Mouse (Mus musculus): Measurements from ENCODE around the gene Apol6. TPM values are rescaled to one million over a fixed set of nuclear protein-coding genes. Genes with fewer than 3 reads are reported as not detected.

Apol6 gene
- polyA plus RNA-seq, 1 experiment, result 0.39 TPM

DNA sequence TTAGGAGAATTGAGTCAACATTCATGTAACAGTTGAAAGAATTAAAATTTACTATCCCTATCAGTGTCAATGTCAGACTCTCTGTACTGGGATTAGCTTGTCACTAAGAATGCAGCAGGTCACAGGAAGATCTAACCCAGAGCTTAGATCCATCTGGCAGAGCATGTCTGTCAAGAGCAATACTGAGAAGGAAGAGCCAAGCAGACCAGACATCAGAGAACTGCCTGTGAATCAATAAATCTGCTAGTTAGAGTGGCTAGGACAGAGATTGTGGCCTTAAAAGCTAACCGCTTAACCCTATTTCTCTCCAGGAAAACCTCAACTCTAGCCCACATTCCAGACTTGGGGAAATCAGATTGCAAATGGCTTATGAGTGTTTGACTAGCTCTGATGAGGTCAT is 42.0 kb downstream of the Apol6 start:
- no peaks in the 10 kb centered on the region for H3K27me3 ChIP-seq (ENCODE audit: control insufficient read depth, insufficient read depth, low read length)
- no peak overlapping the region for H3K27ac ChIP-seq (ENCODE audit: insufficient read depth, low read depth, low read length)
- no peak overlapping the region for H3K4me3 ChIP-seq (ENCODE audit: low read depth, low read length)
- TF ChIP-seq POLR2A (IDR thresholded peaks at IDR 0.05; ENCODE audit: low read depth, low read length), result no peak
- TF ChIP-seq CTCF (IDR thresholded peaks at IDR 0.05; ENCODE audit: extremely low read depth, insufficient read length, insufficient replicate concordance, low read depth, low read length), result no peak
- WGBS, result 94% methylated on average over 1 of the region's 1 CpGs
- no peaks in the 10 kb centered on the region for H3K4me1 ChIP-seq (ENCODE audit: control insufficient read depth, insufficient read depth, insufficient read length, low read length)
- peaks cover 12% of the 10 kb centered on the region for H3K36me3 ChIP-seq (ENCODE audit: control insufficient read depth, insufficient read depth, low read length)

DNA sequence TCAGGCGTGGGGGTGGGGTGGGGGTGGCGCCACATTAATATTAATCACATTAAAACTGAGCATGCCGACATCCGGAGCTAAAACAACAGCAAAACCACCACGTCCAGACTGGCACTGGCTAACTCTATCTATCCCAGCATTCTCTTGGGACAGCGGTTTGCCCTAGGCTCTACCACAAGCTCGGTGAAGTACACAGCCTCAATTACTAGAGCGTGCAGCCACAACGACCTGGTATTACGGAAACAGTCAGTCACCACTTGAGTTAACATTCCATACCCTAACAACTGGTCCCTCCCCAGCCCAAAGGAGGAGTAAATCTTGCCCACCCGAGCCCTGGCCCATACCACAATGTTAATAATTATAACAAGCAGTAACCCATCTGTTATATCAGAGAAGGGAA is 44.7 kb downstream of the Apol6 start:
- no peak overlapping the region for H3K27ac ChIP-seq (ENCODE audit: insufficient read depth, low read depth, low read length)
- H3K4me3 ChIP-seq (ENCODE audit: low read depth, low read length), result no peak overlapping the region
- TF ChIP-seq POLR2A (IDR thresholded peaks at IDR 0.05; ENCODE audit: low read depth, low read length) (no peak), CTCF (IDR thresholded peaks at IDR 0.05; ENCODE audit: extremely low read depth, insufficient read length, insufficient replicate concordance, low read depth, low read length) (no peak)
- H3K27me3 ChIP-seq (ENCODE audit: control insufficient read depth, insufficient read depth, low read length), result no peaks in the 10 kb centered on the region
- WGBS, result 84% methylated on average over 11 of the region's 11 CpGs
- peaks cover 6% of the 10 kb centered on the region for H3K36me3 ChIP-seq (ENCODE audit: control insufficient read depth, insufficient read depth, low read length)
- H3K4me1 ChIP-seq (ENCODE audit: control insufficient read depth, insufficient read depth, insufficient read length, low read length), result no peaks in the 10 kb centered on the region

DNA sequence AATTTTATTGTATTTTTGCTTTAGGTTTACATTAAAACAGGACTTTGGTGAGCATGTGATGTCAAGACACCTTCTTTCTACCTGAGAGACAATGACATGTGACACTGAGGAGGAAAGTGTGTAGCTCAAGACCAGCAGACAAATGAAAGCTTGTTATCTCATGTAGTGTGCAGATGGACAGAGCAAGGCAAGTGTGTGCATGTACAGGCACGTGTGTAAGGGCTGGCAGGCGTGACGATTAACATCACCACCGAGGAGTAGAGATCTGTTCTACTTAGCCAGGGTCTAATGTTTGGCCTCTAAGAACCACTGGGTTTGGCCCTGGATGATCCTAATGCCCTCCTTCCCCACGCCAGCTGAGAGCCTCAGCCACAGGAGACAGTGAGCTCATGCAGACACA is 46.0 kb downstream of the Apol6 start:
- no peak overlapping the region for H3K27ac ChIP-seq (ENCODE audit: insufficient read depth, low read depth, low read length)
- no peaks in the 10 kb centered on the region for H3K4me1 ChIP-seq (ENCODE audit: control insufficient read depth, insufficient read depth, insufficient read length, low read length)
- TF ChIP-seq POLR2A (IDR thresholded peaks at IDR 0.05; ENCODE audit: low read depth, low read length) (no peak), CTCF (IDR thresholded peaks at IDR 0.05; ENCODE audit: extremely low read depth, insufficient read length, insufficient replicate concordance, low read depth, low read length) (no peak)

DNA sequence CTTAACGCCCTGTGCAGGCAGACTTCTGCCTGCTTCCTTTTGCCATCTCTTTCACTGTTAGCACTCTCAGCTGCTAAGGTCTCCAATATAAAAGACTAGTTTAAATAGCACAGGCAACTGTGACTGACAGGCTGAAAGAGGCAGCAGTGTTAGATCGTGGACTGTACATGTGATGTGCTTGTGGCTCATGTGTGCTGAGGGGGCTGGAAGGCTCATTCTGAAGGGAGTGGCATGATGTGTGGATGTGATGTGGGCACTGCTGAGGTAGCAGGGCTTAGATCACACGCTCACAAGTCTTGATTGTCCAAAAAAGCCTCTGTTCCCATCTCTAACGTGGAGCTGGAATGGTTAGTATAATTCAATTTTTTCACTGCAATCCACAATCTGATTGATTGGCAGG is 46.9 kb downstream of the Apol6 start:
- TF ChIP-seq CTCF (IDR thresholded peaks at IDR 0.05; ENCODE audit: extremely low read depth, insufficient read length, insufficient replicate concordance, low read depth, low read length) (no peak), POLR2A (IDR thresholded peaks at IDR 0.05; ENCODE audit: low read depth, low read length) (no peak)
- no peaks in the 10 kb centered on the region for H3K27me3 ChIP-seq (ENCODE audit: control insufficient read depth, insufficient read depth, low read length)
- 83% methylated on average over 4 of the region's 4 CpGs for WGBS
- H3K4me3 ChIP-seq (ENCODE audit: low read depth, low read length), result no peak overlapping the region
- H3K4me1 ChIP-seq (ENCODE audit: control insufficient read depth, insufficient read depth, insufficient read length, low read length), result no peaks in the 10 kb centered on the region
- H3K27ac ChIP-seq (ENCODE audit: insufficient read depth, low read depth, low read length), result no peak overlapping the region
- H3K36me3 ChIP-seq (ENCODE audit: control insufficient read depth, insufficient read depth, low read length), result peaks cover 2% of the 10 kb centered on the region; the same call in 1 of the 2 replicates

More for the DNA sequence above, 46.0 kb downstream of the Apol6 start:
- Histone ChIP-seq H3K4me3 (ENCODE audit: low read depth, low read length) (no peak overlapping the region), H3K36me3 (ENCODE audit: control insufficient read depth, insufficient read depth, low read length) (peaks cover 6% of the 10 kb centered on the region), H3K27me3 (ENCODE audit: control insufficient read depth, insufficient read depth, low read length) (no peaks in the 10 kb centered on the region)
- WGBS, result 88% methylated on average over 5 of the region's 5 CpGs

DNA sequence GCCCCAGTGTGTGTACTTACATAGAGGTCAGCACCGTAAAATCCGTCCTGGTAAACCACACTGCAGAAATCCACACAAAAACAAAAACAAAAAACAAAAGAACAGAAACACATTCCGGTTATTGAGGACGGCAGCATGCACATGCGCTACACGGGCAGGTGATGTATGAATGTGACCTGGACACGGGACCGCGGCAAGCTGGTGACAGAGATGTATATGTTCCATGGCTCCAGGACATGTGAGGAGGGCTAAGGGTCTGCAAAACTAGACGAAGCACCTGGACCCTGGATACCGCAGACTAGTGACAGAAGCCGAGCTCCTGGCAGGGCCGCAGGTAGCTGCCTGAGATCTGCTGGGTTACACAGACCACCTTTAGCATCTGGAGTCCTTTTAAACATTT is 49.9 kb downstream of the Apol6 start:
- Histone ChIP-seq H3K4me3 (ENCODE audit: low read depth, low read length) (no peak overlapping the region), H3K27ac (ENCODE audit: insufficient read depth, low read depth, low read length) (no peak overlapping the region), H3K27me3 (ENCODE audit: control insufficient read depth, insufficient read depth, low read length) (no peaks in the 10 kb centered on the region), H3K36me3 (ENCODE audit: control insufficient read depth, insufficient read depth, low read length) (peaks cover 13% of the 10 kb centered on the region), H3K4me1 (ENCODE audit: control insufficient read depth, insufficient read depth, insufficient read length, low read length) (no peaks in the 10 kb centered on the region)
- WGBS, result 94% methylated on average over 13 of the region's 13 CpGs
- TF ChIP-seq CTCF (IDR thresholded peaks at IDR 0.05; ENCODE audit: extremely low read depth, insufficient read length, insufficient replicate concordance, low read depth, low read length) (no peak), POLR2A (IDR thresholded peaks at IDR 0.05; ENCODE audit: low read depth, low read length) (no peak)

DNA sequence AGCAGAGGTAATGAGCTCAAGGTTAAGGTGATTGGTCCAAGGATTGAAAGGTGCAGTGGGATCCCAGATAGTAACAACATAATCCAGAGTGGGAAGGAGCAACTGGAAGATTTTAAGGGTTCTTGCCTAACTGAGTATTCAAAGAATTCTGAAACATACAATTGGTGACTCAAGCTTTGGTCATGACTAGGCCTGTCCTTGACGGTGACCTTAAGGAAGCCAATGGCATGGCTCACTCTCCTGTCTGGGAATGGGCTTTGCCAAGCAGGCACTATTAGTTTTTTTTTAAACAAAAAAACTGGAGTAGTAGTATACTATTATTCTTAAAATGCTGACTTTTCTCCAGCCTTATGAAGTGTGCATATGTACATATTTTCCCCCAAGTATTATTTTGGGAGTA is 50.7 kb downstream of the Apol6 start:
- no peak for TF ChIP-seq CTCF (IDR thresholded peaks at IDR 0.05; ENCODE audit: extremely low read depth, insufficient read length, insufficient replicate concordance, low read depth, low read length)
- TF ChIP-seq POLR2A (IDR thresholded peaks at IDR 0.05; ENCODE audit: low read depth, low read length), result no peak
- Histone ChIP-seq H3K4me1 (ENCODE audit: control insufficient read depth, insufficient read depth, insufficient read length, low read length) (no peaks in the 10 kb centered on the region), H3K4me3 (ENCODE audit: low read depth, low read length) (no peak overlapping the region), H3K36me3 (ENCODE audit: control insufficient read depth, insufficient read depth, low read length) (peaks cover 13% of the 10 kb centered on the region), H3K27ac (ENCODE audit: insufficient read depth, low read depth, low read length) (no peak overlapping the region), H3K27me3 (ENCODE audit: control insufficient read depth, insufficient read depth, low read length) (no peaks in the 10 kb centered on the region)
- 94% methylated on average over 1 of the region's 1 CpGs for WGBS

DNA sequence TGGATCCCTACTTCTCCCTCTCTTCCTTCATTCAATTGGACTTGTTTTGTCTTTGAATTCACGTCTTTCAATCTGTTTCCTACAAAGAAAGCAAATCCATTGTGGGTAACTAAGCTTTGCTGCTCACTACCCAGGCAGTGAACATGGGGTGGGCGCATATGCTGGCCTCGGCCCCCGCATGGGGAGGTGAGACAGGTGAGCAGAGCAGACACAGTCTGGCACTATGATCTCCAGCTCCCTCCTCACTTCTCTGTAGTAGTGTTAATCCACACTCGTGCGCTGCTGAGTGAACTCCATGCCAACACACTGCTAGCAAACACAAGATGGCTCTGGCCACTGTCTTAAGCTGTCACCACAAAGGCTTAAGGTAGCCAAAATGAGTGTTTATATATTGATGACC is 52.8 kb downstream of the Apol6 start:
- 95% methylated on average over 6 of the region's 6 CpGs for WGBS
- TF ChIP-seq CTCF (IDR thresholded peaks at IDR 0.05; ENCODE audit: extremely low read depth, insufficient read length, insufficient replicate concordance, low read depth, low read length) (no peak), POLR2A (IDR thresholded peaks at IDR 0.05; ENCODE audit: low read depth, low read length) (no peak)
- H3K27me3 ChIP-seq (ENCODE audit: control insufficient read depth, insufficient read depth, low read length), result no peaks in the 10 kb centered on the region
- H3K4me1 ChIP-seq (ENCODE audit: control insufficient read depth, insufficient read depth, insufficient read length, low read length), result no peaks in the 10 kb centered on the region
- H3K36me3 ChIP-seq (ENCODE audit: control insufficient read depth, insufficient read depth, low read length), result peaks cover 13% of the 10 kb centered on the region
- no peak overlapping the region for H3K4me3 ChIP-seq (ENCODE audit: low read depth, low read length)
- H3K27ac ChIP-seq (ENCODE audit: insufficient read depth, low read depth, low read length), result no peak overlapping the region

DNA sequence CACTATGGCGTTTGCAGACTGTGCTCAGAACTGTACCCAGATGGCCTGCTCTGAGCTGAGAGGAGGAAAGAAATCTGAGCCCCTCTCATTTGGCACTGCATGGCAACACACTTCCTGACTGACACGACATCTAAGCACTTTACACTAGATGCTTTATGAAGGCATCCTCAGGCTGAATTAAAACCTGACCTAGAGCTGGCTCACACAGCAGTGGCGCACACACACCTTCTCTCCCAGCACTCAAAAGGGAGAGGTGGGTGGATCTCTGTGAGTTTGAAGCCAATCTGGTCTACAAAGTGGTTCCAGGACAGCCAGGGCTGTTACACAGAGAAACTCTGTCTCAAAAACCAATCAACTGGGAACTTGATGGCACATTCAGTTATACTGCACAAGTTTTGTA is 55.2 kb downstream of the Apol6 start:
- Histone ChIP-seq H3K36me3 (ENCODE audit: control insufficient read depth, insufficient read depth, low read length) (peaks cover 11% of the 10 kb centered on the region), H3K4me1 (ENCODE audit: control insufficient read depth, insufficient read depth, insufficient read length, low read length) (peaks cover 6% of the 10 kb centered on the region; the same call in 1 of the 2 replicates), H3K4me3 (ENCODE audit: low read depth, low read length) (no peak overlapping the region), H3K27ac (ENCODE audit: insufficient read depth, low read depth, low read length) (no peak overlapping the region), H3K27me3 (ENCODE audit: control insufficient read depth, insufficient read depth, low read length) (no peaks in the 10 kb centered on the region)
- no peak for TF ChIP-seq POLR2A (IDR thresholded peaks at IDR 0.05; ENCODE audit: low read depth, low read length)
- no peak for TF ChIP-seq CTCF (IDR thresholded peaks at IDR 0.05; ENCODE audit: extremely low read depth, insufficient read length, insufficient replicate concordance, low read depth, low read length)
- WGBS, result 82% methylated on average over 3 of the region's 3 CpGs

Measured in small intestine, adult 2 months (tissue).